Mouse (Mus musculus): Measurements from ENCODE around the gene Ldlrap1.

DNA sequence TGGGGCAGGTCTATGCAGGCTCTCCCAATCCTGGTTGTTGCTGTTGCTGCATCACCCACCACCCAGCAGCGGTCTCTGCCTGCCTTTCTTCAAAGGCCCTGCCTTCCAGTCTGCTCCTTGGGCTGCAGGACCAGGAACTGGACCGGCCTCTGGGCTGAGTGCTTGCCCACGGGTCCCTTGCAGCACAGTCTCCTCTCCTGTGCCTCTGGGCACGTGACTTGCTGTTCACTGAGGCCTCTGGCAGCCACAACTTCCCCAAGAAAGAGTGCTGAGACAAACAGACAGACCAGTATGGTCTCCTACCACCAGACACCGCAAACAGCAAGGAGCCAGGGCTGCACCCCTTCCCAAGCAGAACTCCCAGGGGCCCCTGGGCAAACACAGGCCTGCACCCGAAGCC, 5.5 kb downstream of the Ldlrap1 start:
- TF ChIP-seq CTCF (IDR thresholded peaks at IDR 0.05; ENCODE audit: low read depth) (no peak), EP300 (IDR thresholded peaks at IDR 0.05; ENCODE audit: low read depth) (no peak)

Measured in heart, postnatal 0 days (tissue).